Mouse (Mus musculus): ENCODE data around the gene Crybb1. TPM values are rescaled to one million over a fixed set of nuclear protein-coding genes. Genes with fewer than 3 reads are reported as not detected.

Gene Crybb1
- polyA plus RNA-seq, 1 experiment from 2014 or later, result 7.7 TPM

GRCm38 (mm10) chr5:112265515-112265914 is 9.9 kb downstream of the Crybb1 start:
- ATAC-seq (ENCODE audit: insufficient number of reproducible peaks, low FRiP score, low TSS enrichment, low read depth), result 0 out of 2 replicates have a peak, but pooled peaks have one; percentile 26
- no peaks in the 10 kb centered on the region for H3K36me3 ChIP-seq
- H3K9ac ChIP-seq, result no peak overlapping the region
- H3K4me1 ChIP-seq, result no peaks in the 10 kb centered on the region; the same call in 1 of the 2 replicates
- H3K9me3 ChIP-seq (replicated peaks), result no peaks in the 10 kb centered on the region
- 8% methylated on average over 10 of the region's 10 CpGs for WGBS
- H3K27me3 ChIP-seq, result peaks cover 15% of the 10 kb centered on the region
- no peak overlapping the region; the same call in 1 of the 2 replicates for H3K4me2 ChIP-seq (replicated peaks)
- 0 out of 2 replicates have a peak overlapping the region, but pooled peaks have one; percentile 8 for H3K27ac ChIP-seq (replicated peaks)
- no peak overlapping the region for H3K4me3 ChIP-seq (replicated peaks)

GRCm38 (mm10) chr5:112266011-112266777 is 10.6 kb downstream of the Crybb1 start:
- Histone ChIP-seq H3K27me3 (peaks cover 15% of the 10 kb centered on the region), H3K27ac (replicated peaks) (0 out of 2 replicates have a peak overlapping the region, but pooled peaks have one; percentile 8), H3K9me3 (replicated peaks) (no peaks in the 10 kb centered on the region), H3K36me3 (no peaks in the 10 kb centered on the region), H3K4me2 (replicated peaks) (no peak overlapping the region; the same call in 1 of the 2 replicates), H3K9ac (no peak overlapping the region), H3K4me1 (peaks cover 3% of the 10 kb centered on the region; the same call in 1 of the 2 replicates), H3K4me3 (replicated peaks) (no peak overlapping the region)
- WGBS, result 60% methylated on average over 9 of the region's 9 CpGs
- no peak for ATAC-seq (ENCODE audit: insufficient number of reproducible peaks, low FRiP score, low TSS enrichment, low read depth)

GRCm38 (mm10) chr5:112270764-112271541 is 15.3 kb downstream of the Crybb1 start:
- Histone ChIP-seq H3K27me3 (peaks cover 15% of the 10 kb centered on the region), H3K4me2 (replicated peaks) (no peak overlapping the region), H3K4me3 (replicated peaks) (no peak overlapping the region), H3K9me3 (replicated peaks) (no peaks in the 10 kb centered on the region), H3K9ac (no peak overlapping the region), H3K36me3 (no peaks in the 10 kb centered on the region), H3K4me1 (0 out of 2 replicates have a peak, but pooled peaks cover 6% of the 10 kb centered on the region), H3K27ac (replicated peaks) (no peak overlapping the region)
- 56% methylated on average over 24 of the region's 24 CpGs for WGBS
- no peak for ATAC-seq (ENCODE audit: insufficient number of reproducible peaks, low FRiP score, low TSS enrichment, low read depth)

DNA sequence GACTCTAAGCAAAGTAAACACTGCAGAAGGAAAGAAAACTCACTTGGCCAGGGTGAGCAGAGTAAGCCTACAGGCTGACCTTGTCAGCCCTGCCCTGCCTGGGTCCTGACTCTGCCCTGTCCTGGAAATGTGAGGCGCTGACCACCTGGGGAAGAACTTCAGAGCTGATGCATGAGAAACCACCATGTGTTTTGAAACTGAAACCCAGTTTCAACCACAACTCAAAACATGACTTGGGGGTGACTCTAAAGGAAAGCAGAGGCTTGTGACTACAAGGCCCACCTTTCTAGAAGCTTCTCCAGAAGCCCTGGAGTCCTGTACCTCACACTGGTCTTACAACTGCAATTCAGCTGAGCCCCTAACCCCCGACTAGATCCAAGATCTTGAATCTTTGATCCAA is 17.3 kb downstream of the Crybb1 start:
- no peak overlapping the region for H3K4me2 ChIP-seq (replicated peaks)
- H3K27ac ChIP-seq (replicated peaks), result no peak overlapping the region
- H3K9me3 ChIP-seq (replicated peaks), result no peaks in the 10 kb centered on the region
- peaks cover 8% of the 10 kb centered on the region for H3K27me3 ChIP-seq
- H3K9ac ChIP-seq, result no peak overlapping the region
- no peak overlapping the region for H3K4me3 ChIP-seq (replicated peaks)
- 76% methylated on average over 2 of the region's 2 CpGs for WGBS
- peaks cover 15% of the 10 kb centered on the region for H3K4me1 ChIP-seq
- ATAC-seq (ENCODE audit: insufficient number of reproducible peaks, low FRiP score, low TSS enrichment, low read depth), result no peak
- H3K36me3 ChIP-seq, result no peaks in the 10 kb centered on the region

DNA sequence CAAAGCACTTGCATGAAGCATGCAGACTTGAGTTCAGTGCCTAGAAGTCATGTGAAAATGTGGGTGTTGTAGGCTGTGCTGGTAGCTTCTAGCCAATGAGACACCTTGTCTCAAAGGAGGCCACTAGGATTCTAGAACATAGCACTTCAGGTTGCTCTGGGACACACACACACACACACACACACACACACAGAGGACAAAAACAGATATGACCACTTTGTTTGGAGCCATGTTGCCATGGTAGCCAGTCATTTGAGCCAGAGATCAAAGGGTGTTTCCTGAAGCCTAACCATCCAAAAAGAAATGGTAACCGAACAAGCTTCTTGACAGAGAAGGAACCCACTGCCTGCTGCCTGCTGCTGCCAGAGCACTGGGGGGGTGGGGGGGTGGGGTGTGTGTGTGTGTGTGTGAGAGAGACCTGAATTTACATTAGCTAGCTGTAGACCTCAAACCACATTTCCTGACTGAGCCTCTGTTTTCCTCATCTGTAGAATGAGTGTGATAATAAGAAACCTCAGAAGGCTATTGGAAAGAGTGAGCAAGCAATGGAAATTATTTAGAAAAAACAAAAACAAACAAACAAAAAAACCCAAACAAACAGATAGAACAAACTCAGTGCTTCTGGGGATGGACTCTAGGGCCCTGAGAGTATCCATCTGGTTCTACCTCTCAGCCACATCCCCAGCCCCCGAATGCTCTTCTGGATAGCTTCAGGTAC is 18.3 kb downstream of the Crybb1 start:
- H3K27ac ChIP-seq (replicated peaks), result no peak overlapping the region
- H3K9ac ChIP-seq, result no peak overlapping the region
- no peaks in the 10 kb centered on the region for H3K36me3 ChIP-seq
- 57% methylated on average over 2 of the region's 2 CpGs for WGBS
- H3K27me3 ChIP-seq, result peaks cover 3% of the 10 kb centered on the region
- H3K4me3 ChIP-seq (replicated peaks), result no peak overlapping the region
- peaks cover 24% of the 10 kb centered on the region for H3K4me1 ChIP-seq
- no peak overlapping the region for H3K4me2 ChIP-seq (replicated peaks)
- no peaks in the 10 kb centered on the region for H3K9me3 ChIP-seq (replicated peaks)
- no peak for ATAC-seq (ENCODE audit: insufficient number of reproducible peaks, low FRiP score, low TSS enrichment, low read depth)

DNA sequence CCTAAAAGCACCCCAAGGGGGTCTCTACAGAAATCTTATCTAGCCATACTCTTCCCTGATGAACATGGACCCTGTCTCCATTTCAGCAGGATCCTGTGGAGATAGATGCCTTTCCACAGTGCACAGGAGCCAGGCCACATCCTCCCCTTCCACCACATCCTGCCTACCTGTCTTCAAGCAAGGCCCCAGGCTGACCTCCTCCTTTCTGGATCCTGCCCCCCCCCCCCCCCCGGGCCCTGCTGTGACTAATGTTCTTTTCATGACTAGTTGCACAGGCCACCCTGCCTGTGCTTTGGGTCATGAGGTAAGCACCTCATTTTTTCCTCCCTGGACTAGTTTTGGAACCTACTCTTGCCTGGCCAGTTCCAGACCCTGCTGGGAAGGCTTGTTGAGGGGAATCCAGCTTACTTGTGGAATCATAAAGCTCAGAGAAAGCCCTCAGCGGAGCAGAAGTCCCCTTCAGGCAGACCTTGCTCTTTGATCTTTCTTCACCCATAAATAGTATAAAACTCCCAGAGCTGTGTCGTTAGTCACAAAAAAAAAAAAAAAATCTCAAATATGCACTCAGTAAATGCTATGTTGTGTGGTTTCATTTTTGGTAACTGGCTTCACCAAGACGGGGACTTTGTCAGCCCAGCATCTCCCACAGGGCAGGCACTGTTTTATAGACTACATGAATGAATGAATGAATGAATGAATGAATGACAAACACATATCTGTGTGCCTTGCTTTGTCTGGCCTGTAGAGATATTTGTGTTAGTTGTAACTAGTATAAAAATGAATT is 19.6 kb downstream of the Crybb1 start:
- peak overlapping the region; percentile 79 for H3K4me2 ChIP-seq (replicated peaks)
- no peaks in the 10 kb centered on the region; the same call in 1 of the 2 replicates for H3K27me3 ChIP-seq
- H3K9me3 ChIP-seq (replicated peaks), result no peaks in the 10 kb centered on the region
- no peak for ATAC-seq (ENCODE audit: insufficient number of reproducible peaks, low FRiP score, low TSS enrichment, low read depth)
- WGBS, result 33% methylated on average over 4 of the region's 4 CpGs
- H3K9ac ChIP-seq, result no peak overlapping the region
- peaks cover 37% of the 10 kb centered on the region for H3K4me1 ChIP-seq
- peak overlapping the region; percentile 82 for H3K4me3 ChIP-seq (replicated peaks)
- H3K36me3 ChIP-seq, result no peaks in the 10 kb centered on the region
- 0 out of 2 replicates have a peak overlapping the region, but pooled peaks have one; percentile 68 for H3K27ac ChIP-seq (replicated peaks)

GRCm38 (mm10) chr5:112276267-112276873 is 20.8 kb downstream of the Crybb1 start, which contains the start of gene Tpst2:
Gene Tpst2, plus strand, starts transcription at chr5:112276691.
- H3K9ac ChIP-seq, result peak within 1 kb of the TSS; percentile 77
- H3K27me3 ChIP-seq, result no peaks in the 10 kb centered on the region; the same call in 1 of the 2 replicates
- H3K4me1 ChIP-seq, result peaks cover 45% of the 10 kb centered on the region
- peak within 1 kb of the TSS; percentile 68 for H3K27ac ChIP-seq (replicated peaks)
- H3K4me2 ChIP-seq (replicated peaks), result peak within 1 kb of the TSS; percentile 79
- peak; percentile 97 for ATAC-seq (ENCODE audit: insufficient number of reproducible peaks, low FRiP score, low TSS enrichment, low read depth)
- peak within 1 kb of the TSS; percentile 82 for H3K4me3 ChIP-seq (replicated peaks)
- WGBS, result under 1% methylated on average over 62 of the region's 62 CpGs
- no peaks in the 10 kb centered on the region for H3K36me3 ChIP-seq
- no peaks in the 10 kb centered on the region for H3K9me3 ChIP-seq (replicated peaks)

DNA sequence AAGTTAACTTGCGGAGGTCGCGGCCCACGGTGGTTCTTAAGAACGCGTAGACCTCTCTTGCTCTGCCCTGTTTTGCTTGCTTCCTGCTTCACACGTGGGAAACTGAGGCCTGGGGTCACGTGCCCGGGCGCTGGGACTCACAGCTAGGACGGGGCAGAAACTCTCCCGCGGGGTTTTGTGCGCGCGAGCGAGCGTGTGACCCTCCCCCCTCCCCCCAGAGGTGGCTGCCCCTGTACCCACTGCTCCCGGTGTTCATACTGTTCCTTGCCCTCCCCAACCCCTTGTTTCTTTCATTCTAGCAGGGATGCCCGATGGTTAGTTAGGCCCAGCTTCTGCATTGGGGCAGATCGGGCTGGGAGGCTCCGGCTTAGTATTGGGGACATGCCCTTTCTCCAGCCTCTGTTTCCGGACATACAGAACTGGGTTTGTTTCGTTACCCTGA is 21.3 kb downstream of the Crybb1 start:
- Histone ChIP-seq H3K9me3 (replicated peaks) (no peaks in the 10 kb centered on the region), H3K4me1 (peaks cover 49% of the 10 kb centered on the region), H3K27me3 (no peaks in the 10 kb centered on the region; the same call in 1 of the 2 replicates), H3K27ac (replicated peaks) (peak overlapping the region; percentile 68), H3K4me2 (replicated peaks) (peak overlapping the region; percentile 79), H3K4me3 (replicated peaks) (peak overlapping the region; percentile 82), H3K36me3 (no peaks in the 10 kb centered on the region), H3K9ac (peak overlapping the region; percentile 77)
- under 1% methylated on average over 24 of the region's 24 CpGs for WGBS
- no peak; the same call in 1 of the 2 replicates for ATAC-seq (ENCODE audit: insufficient number of reproducible peaks, low FRiP score, low TSS enrichment, low read depth)

DNA sequence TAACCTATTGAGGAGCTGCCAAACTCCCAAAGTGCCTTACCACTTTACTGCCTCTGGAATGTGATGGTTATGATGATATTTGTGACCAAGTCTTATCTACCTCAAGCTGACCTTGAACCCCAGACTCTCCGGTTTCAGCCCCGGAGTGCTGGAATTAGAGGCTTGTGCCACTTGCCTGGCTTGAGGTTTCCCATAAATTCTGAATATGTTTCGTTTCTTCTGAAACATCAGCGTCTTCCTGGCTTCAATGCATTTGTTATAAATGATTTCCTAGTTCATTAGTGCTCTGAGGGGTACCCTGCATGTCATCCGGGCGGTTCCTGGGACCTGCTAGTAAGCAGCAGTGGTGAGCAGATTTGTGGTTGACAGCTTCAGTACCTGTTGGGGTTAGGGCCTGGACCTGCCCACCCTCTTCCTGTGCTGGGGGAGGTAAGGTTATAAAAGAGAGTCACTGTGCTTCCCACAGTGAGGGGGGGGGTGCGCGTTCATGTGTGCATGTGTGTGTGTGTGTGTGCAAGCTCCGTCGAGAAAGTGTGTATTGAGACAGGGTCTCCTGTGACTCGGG is 22.4 kb downstream of the Crybb1 start:
- no peak overlapping the region for H3K27ac ChIP-seq (replicated peaks)
- 86% methylated on average over 11 of the region's 11 CpGs for WGBS
- no peaks in the 10 kb centered on the region for H3K36me3 ChIP-seq
- H3K4me3 ChIP-seq (replicated peaks), result peak overlapping the region; percentile 82; the same call in 1 of the 2 replicates
- H3K9me3 ChIP-seq (replicated peaks), result no peaks in the 10 kb centered on the region
- peak overlapping the region; percentile 79; the same call in 1 of the 2 replicates for H3K4me2 ChIP-seq (replicated peaks)
- ATAC-seq (ENCODE audit: insufficient number of reproducible peaks, low FRiP score, low TSS enrichment, low read depth), result no peak
- H3K9ac ChIP-seq, result no peak overlapping the region
- H3K4me1 ChIP-seq, result peaks cover 58% of the 10 kb centered on the region
- H3K27me3 ChIP-seq, result no peaks in the 10 kb centered on the region
